ENCODE assay signal across 8 mouse cellular contexts in genomic region chr1:150391931-150392637, GRCm38 (mm10). TPM values are rescaled to one million over a fixed set of nuclear protein-coding genes. Genes with fewer than 3 reads are reported as not detected.
DNase-seq lines count a peak whose midpoint lies in the region; ATAC-seq and TF ChIP-seq lines count a peak whose summit lies in the region.

No protein-coding gene starts in this region.

- peak overlapping the region; percentile 94 for H3K4me3 ChIP-seq in lung, embryonic 16.5 days (ENCODE audit: low read length)
- H3K4me3 ChIP-seq in midbrain, postnatal 0 days (ENCODE audit: low read depth, low read length), result peak overlapping the region; percentile 79

- peak overlapping the region; percentile 97 for H3K27ac ChIP-seq in lung, embryonic 16.5 days (ENCODE audit: low read length)
- H3K27ac ChIP-seq in midbrain, postnatal 0 days (ENCODE audit: low read depth, low read length), result peak overlapping the region; percentile 91

- peak; percentile 14 for DNase-seq in CD4-positive, CD25-positive, alpha-beta regulatory T cell, adult 2 months (ENCODE audit: low read depth, low spot score)
- DNase-seq in lung, adult 18-20 months, result no peak
- peak; percentile 18 for DNase-seq in hindlimb bud, embryonic 11.5 days (ENCODE audit: extremely low spot score, low read depth, low spot score)
- DNase-seq in midbrain, postnatal 0 days (ENCODE audit: low spot score), result no peak
- no peak for DNase-seq in urinary bladder, postnatal 10 days (ENCODE audit: low spot score)
- no peak for DNase-seq in thymus, adult 18-20 months

- peak overlapping the region; percentile 61 for H3K4me2 ChIP-seq in lung, embryonic 16.5 days (ENCODE audit: low read depth, low read length)
- peak overlapping the region; percentile 57 for H3K4me2 ChIP-seq in midbrain, postnatal 0 days (ENCODE audit: low read depth, low read length, poor library complexity, severe bottlenecking)

- peaks cover 18% of the 10 kb centered on the region for H3K36me3 ChIP-seq in lung, embryonic 16.5 days (ENCODE audit: control insufficient read depth, insufficient read depth, low read length)
- H3K36me3 ChIP-seq in midbrain, postnatal 0 days (ENCODE audit: insufficient read depth, low read length), result peaks cover 21% of the 10 kb centered on the region

- 18% methylated on average over 11 of the region's 11 CpGs for WGBS in lung, embryonic 16.5 days
- WGBS in midbrain, postnatal 0 days, result 23% methylated on average over 11 of the region's 11 CpGs

- peaks cover 4% of the 10 kb centered on the region; the same call in 1 of the 2 replicates for H3K4me1 ChIP-seq in lung, embryonic 16.5 days (replicated peaks; ENCODE audit: control insufficient read depth, insufficient read depth, low read length)
- H3K4me1 ChIP-seq in midbrain, postnatal 0 days (ENCODE audit: insufficient read depth, low read length), result no peaks in the 10 kb centered on the region; the same call in 1 of the 2 replicates

- ATAC-seq in CD4-positive, CD25-positive, alpha-beta regulatory T cell, adult 4 months, result no peak
- ATAC-seq in lung, embryonic 16.5 days (ENCODE audit: low read depth), result peak; percentile 4; the same call in 1 of the 2 replicates
- ATAC-seq in midbrain, postnatal 0 days (ENCODE audit: low FRiP score), result peak; percentile 38

- H3K9me3 ChIP-seq in lung, embryonic 16.5 days (ENCODE audit: control insufficient read depth, low read length), result no peaks in the 10 kb centered on the region
- no peaks in the 10 kb centered on the region for H3K9me3 ChIP-seq in midbrain, postnatal 0 days (ENCODE audit: low read length)

- H3K27me3 ChIP-seq in lung, embryonic 16.5 days (ENCODE audit: control insufficient read depth, insufficient read depth, low read depth, low read length), result no peaks in the 10 kb centered on the region
- no peaks in the 10 kb centered on the region for H3K27me3 ChIP-seq in midbrain, postnatal 0 days (ENCODE audit: insufficient read depth, low read length)

- H3K9ac ChIP-seq in lung, embryonic 16.5 days (ENCODE audit: low read length), result peak overlapping the region; percentile 86
- H3K9ac ChIP-seq in midbrain, postnatal 0 days (replicated peaks; ENCODE audit: low read length, poor library complexity, severe bottlenecking), result peak overlapping the region; percentile 70

- TF ChIP-seq CTCF in midbrain, postnatal 0 days (IDR thresholded peaks at IDR 0.05), result no peak

RNA-seq across cellular contexts. Expression of gene Tpr, which starts 0.6 kb away (rescaled TPM):
- 100 to 1,000 TPM; 194 to 195 TPM for polyA plus RNA-seq in CD4-positive, CD25-positive, alpha-beta regulatory T cell, adult 4 months (2017; shearing (Covaris generic))
- polyA plus RNA-seq in lung, embryonic 16.5 days (2015; fragmentation: Nextera tagmentation; extraction: Ambion mirVana), result 128 and 157 TPM in 2 replicates
- 80.8 and 84.8 TPM in 2 replicates for total RNA-seq in midbrain, postnatal 0 days (2014; rRNA removed)
- polyA plus RNA-seq in midbrain, postnatal 0 days (2015; fragmentation: Nextera tagmentation; extraction: Ambion mirVana), result 116 and 147 TPM in 2 replicates

RNA-seq across cellular contexts. Expression of gene Odr4, which starts 0.8 kb away (rescaled TPM):
- 10 to 100 TPM; 33.8 to 35.0 TPM for polyA plus RNA-seq in CD4-positive, CD25-positive, alpha-beta regulatory T cell, adult 4 months (2017; shearing (Covaris generic))
- 34.3 and 38.9 TPM in 2 replicates for polyA plus RNA-seq in lung, embryonic 16.5 days (2015; fragmentation: Nextera tagmentation; extraction: Ambion mirVana)
- 20.1 and 36.8 TPM in 2 replicates for total RNA-seq in midbrain, postnatal 0 days (2014; rRNA removed)
- polyA plus RNA-seq in midbrain, postnatal 0 days (2015; fragmentation: Nextera tagmentation; extraction: Ambion mirVana), result 44.3 and 45.2 TPM in 2 replicates

Comparison
In these comparisons a context has a peak if more than half of its experiments do, and no peak if none do; other contexts are left out.
1. DNase-seq: peak in CD4-positive, CD25-positive, alpha-beta regulatory T cell, adult 2 months (single experiment) and hindlimb bud, embryonic 11.5 days (single experiment); none in lung, adult 18-20 months (0 of 2), midbrain, postnatal 0 days (single experiment), urinary bladder, postnatal 10 days (single experiment) and thymus, adult 18-20 months (0 of 2).